Mouse (Mus musculus) myocyte (in vitro differentiated cells): ENCODE measurements at regions not wholly inside any gene's neighbourhood (a gene's known extent, or its start where the extent isn't known, plus 50 kb on each side); places are given as distances from the start of the nearest gene placed in this dataset.

ENCODE experiments used
- MAX ChIP-seq: IDR thresholded peaks from one replicate; pipeline ENCODE4 v1.6.1; 2011; ENCODE audit warnings: low read depth, mild to moderate bottlenecking, control low read depth
- MYOD1 ChIP-seq, 3 experiments: IDR thresholded peaks; one replicate each; pipeline ENCODE4 v1.6.1; 2011; ENCODE audit warnings: control low read depth in 2 of 3, low read depth in 2 of 3, mild to moderate bottlenecking in 2 of 3, moderate library complexity in 1 of 3; ENCODE audit not compliant: insufficient read length in 2 of 3, control insufficient read depth in 1 of 3
- POLR2A ChIP-seq: IDR thresholded peaks from one replicate; pipeline ENCODE4 v1.6.1; 2011; ENCODE audit warnings: low read depth, mild to moderate bottlenecking, control low read depth, moderate library complexity; ENCODE audit not compliant: insufficient read length
- POLR2AphosphoS2 ChIP-seq: IDR thresholded peaks from one replicate; pipeline ENCODE4 v1.6.1; 2011; ENCODE audit warnings: low read depth, control low read depth; ENCODE audit not compliant: insufficient read length

GRCm38 (mm10) chr3:42201373-42201772 is 459.0 kb downstream of the D3Ertd751e start:
- TF ChIP-seq MYOD1 (IDR thresholded peaks at IDR 0.05; ENCODE audit: control insufficient read depth in 1 of 3, insufficient read length in 2 of 3, low read depth in 2 of 3) (no peak), POLR2AphosphoS2 (no peak), POLR2A (no peak), MAX (no peak)
